Mouse (Mus musculus) gastrocnemius, postnatal 4 days (tissue): Measurements from ENCODE around the gene Lhfpl2. TPM values are rescaled to one million over a fixed set of nuclear protein-coding genes. Genes with fewer than 3 reads are reported as not detected.

Experiments
- DNase-seq, 2 experiments: peaks; one replicate each; pipeline ENCODE4 v3.0.0; 2021 to 2022; ENCODE audit warnings: low spot score in 2 of 2, mixed read lengths in 2 of 2
- total RNA-seq, 2 experiments: library from RNA; stranded (reverse); gene quantifications; 2 replicates each; pipeline ENCODE4 v1.2.3; 2021

Gene Lhfpl2
- total RNA-seq, 2 experiments from 2014 or later = 80.6 to 93.8 TPM

DNA sequence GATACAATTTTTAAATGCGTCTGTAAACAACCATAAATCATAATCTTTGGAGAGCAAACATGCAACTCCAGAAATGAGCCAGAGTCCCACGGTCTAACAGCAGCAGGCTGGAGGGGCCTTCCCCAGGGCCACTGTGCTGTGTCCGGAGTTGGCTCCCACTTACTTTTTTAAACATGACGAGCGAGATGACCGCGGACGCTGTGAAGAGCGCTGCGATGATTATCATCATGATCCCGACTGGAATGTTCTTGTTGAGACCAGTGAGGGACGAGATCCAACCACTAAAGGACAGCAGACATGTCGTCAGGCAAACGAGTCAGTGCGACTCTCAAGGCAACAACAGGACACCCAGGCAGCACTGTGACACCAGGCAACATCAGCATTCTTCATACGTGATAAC is 150.4 kb downstream of the Lhfpl2 start:
- DNase-seq = no peak

DNA sequence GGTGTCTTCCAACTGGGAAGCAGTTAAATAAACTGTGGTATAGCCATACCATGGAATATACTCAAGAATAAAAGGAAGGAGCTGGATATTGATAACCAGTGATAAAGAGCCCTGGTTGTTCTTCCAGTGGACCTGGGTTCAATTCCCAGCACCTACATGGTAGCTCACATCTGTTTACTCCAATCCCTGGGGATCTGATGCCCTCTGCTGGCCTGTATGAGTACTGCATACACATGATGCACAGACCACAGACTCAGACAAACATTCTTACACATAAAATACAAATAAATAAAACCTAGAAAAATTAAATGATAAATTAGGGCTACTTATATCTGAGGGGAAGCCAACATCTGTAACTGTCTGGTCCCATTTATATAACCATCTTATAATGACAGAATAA is 151.3 kb downstream of the Lhfpl2 start:
- no peak for DNase-seq

DNA sequence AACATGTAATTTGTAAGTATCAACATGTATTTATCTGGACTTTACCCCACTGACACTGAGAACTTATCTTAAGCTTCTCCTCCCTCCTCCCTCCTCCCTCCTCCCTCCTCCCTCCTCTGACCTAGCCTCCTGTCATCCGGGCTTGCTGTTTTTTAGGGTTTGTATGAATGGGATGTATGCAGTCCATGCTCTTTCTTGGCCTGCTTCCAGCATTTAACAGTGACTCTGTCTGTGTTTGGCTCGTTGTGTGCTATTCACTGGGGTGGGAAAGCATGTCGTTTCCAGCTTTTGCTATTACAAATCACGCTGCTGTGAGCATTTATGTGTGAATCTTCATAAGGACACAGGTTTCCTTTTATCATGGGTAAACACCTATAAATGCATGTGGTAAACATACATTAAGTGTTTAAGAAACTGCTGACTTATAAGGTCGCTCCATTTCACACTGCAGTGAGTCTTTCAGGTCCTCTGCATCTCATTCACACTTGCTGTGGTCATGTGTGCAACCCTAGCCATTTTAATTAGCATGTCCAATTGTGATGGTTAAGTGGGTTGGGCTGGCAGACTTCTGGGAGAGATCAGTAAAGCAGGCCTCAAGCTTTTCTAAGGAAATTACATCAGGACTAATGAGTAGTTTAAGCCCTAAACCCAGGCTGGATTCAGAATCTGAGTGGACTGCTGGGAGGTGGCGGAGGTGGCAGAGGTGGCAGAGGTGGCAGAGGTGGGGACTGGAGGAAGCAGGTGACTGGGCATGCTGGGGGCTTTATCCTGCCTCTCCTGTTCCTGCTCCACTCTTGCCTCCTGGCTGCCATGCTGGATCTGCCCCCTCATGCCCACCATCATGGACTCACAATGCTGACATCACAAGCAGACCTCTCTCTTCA is 153.9 kb downstream of the Lhfpl2 start:
- DNase-seq = no peak

DNA sequence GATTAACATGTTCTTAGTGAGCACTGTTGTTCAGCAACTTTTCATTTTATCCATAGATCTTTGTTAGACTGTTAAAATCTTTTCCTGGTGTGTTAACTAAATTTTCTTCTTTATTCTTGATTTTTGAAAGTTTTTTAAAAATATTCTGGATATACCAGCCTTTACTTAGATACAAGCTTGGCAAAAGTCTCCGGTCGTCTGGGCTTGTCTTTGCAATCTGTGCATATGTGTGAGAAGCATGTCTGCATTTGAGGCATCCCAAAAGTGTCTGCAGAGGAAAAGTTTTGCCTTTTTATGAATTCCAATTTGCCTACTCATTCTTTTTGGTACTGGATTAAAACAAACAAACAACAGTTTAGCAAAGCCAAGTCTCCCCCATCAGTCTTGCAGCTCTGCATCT is 154.6 kb downstream of the Lhfpl2 start:
- no peak for DNase-seq

DNA sequence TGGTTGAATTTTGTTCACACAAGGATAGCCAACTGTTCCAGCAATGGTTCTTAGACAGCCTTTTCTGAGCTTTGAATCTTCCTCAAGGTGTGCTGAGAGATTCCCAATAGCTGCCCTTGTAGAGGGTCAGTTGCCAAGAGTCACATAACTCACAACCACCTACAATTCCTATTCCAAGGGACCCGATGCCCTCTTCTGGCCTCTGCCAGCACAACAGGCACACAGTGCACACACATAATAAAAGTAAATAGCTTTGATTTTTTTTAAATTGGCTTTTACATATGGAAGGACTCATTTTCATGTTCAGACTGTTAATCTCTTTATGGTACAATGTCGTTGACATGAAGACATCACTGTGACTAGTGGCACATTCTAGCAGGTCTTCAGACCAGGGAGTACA is 155.1 kb downstream of the Lhfpl2 start:
- no peak for DNase-seq

DNA sequence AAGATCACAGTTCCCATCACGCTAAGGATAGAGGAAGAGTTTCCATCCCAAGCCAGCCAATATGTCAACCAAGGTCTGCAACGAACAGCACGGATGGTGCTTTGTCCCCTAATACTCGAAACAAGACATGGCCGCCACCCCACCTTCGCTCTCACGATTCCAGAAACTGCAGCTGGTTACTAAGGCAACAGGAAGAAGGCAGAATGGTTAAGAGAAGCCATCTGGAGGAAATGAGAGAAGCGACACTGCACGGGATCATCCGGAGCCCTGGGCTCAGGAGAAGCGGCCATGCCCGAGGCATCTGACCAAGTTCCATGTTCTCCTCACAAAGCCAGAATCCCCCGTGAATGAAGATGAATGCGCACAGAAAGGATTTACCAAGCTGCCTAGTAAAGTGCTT is 166.0 kb downstream of the Lhfpl2 start:
- DNase-seq = no peak

DNA sequence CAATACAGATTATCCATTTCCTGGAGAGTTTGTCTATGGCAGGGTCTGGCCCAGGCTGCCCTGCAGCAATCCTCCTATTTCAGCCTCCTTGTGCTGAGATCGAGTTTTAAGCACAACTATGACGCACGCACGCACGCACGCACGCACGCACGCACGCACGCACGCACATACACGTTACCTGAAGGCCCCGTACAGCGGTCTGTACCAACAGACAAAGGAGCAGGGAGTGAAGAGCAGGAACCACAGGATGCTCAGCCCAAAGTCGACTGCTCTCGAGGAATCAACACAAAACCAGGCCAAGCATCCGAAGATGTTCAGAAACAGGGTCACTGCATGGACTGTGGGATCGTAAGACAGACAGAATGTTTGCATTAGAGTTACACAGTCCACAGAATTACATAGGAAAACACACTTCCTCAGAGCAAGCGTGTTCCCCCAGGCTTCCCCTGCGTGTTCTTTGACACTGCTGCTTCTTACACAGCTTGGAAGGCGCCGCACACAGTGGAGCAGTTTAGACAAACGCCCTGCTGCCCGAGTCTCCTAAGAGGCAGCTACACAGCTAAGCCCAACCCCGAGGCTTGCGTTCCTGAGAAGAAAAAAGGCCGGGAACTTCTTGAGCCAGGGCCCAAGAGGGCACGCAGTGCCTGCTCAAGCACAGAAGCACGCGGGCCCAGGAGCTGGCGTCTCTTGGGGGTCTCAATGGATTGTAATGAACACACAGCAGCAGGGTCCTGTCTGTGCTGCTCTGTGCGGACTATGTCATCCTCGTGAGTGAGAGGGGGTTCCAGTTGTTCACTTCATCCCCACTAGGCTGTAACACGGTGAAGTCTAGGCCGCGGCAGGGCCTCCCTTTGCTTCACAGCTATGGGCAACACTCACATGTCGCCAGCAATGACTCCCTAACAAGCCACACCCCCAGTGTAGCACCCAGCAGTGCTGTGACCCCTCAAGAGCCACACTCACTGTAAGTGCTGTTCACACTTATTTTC is 167.4 kb downstream of the Lhfpl2 start:
- DNase-seq = no peak

DNA sequence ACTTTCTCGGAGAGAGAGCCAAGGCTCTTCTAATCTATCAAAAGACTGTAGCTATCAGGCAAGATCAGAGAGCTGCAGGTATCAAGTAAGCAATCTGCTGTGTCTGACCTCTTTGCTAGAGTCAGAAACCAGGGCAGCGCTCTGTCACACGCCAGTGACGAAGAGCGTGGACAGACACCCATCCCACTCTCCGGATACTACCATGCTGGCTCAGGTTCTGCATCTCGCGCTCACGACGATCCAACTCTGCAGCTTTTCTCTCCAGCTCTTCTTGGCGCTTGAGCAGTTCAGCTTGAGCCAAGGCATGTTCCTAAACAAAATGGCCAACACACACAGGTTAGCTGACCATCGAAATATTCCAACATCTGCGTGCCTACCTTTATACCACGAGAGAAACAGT is 174.3 kb downstream of the Lhfpl2 start:
- no peak for DNase-seq

DNA sequence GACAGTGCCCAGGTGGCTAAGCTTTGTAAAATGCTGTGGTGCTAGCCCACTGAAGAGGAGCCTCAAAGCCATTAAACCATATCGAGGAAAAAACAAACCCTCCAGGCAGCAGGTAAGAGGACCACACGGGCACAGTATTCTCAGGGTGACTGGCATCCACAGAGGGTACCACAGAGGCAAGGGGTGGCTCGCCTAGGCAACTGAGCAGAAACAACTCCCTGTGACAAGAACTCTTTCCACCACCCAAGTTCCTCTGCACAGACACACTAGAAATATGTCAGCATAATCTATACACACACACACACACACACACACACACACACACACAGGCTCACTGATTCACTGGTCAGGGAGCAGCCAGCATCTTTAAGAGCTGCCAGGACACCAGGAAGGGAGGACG is 181.9 kb downstream of the Lhfpl2 start:
- DNase-seq = no peak

DNA sequence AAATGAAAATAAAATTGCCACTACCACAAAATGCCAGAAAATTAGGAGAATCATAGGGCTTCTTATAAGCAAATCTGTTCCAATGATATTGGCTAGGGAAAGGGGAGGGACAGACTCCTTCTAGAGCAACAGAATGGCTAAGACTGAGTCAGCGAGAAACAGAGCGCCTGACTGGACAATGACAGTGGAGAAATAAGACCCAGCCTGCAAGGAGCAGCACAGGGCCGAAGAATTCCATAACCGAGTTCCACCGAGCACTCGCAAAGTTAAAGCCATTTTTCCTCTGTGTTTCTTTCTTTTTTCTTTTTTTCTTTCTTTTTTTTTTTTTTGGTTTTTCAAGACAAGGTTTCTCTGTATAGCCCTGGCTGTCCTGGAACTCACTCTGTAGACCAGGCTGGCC is 182.5 kb downstream of the Lhfpl2 start:
- DNase-seq = no peak

DNA sequence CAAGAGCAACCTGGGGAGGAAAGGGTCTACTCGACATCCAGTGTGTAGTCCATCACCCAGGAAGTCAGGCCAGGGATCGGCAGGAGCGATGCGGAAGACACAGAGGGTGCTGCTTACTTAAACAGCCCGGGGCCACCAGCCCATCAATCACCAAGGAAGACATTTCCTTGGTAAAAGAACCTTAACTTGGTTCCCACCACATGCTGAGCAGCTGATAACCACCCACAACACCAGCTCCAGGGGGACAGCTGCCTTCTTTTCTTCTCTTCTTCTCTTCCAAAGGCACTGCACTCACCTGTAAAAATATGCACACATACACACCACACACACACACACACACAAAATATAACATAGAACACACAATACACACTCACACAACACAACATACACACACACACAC is 183.3 kb downstream of the Lhfpl2 start:
- DNase-seq = no peak

DNA sequence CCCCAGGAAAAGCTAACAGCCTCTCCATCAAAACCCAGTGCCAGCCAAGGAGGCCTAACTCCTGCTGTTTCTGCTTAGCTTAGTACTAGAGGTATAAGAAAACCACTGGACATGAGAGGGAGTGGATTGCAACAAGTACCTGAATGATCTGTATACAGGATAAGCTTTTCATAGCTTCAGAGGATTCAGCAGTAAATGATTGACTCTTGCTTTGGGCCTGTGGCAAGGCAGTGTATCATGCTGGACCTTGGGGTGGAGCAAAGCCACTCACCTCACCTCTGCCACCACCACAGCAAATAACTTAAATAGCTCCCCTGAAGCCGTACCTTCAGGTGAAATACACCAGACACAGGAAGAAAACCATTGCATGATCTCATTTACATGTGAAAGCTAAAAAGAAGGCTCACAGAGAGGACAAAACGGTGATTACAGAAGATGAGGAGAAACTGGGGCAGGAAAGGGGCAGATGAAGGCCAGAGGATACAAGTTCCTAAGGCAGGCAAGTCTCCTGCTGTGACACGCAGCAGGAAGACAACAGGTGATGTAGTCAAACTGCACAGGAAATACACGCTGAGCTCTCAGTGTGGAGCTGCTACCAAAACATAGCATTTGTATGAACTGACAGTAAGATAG is 184.4 kb downstream of the Lhfpl2 start:
- no peak for DNase-seq

DNA sequence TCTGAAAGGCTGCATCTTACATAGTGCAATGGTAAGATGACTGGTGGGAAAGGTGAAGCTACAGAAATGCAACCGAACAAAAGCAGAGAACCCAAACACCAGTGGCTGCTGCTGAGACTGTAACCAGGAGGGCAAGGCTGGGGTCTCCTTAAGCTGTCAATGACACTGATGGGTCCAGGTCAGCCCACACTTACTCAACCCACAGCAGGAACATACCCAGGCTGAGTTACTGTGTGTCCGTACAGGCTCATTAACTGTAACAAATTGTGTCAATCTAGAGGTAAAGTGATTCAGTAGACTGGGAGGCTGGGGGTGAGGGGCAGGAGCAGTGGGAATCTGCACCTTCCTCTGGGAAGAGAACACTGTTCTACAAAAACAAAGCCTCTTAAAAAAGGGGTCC is 185.3 kb downstream of the Lhfpl2 start:
- DNase-seq = no peak

Other genes starting within 250 kb of the Lhfpl2 start
- gene Scamp1, start 228.1 kb downstream of the Lhfpl2 start, total RNA-seq = 10 to 100 TPM; 22.4 to 25.9 TPM